Mouse (Mus musculus): ENCODE measurements around the gene Aacs. TPM values are rescaled to one million over a fixed set of nuclear protein-coding genes. Genes with fewer than 3 reads are reported as not detected.

The Aacs gene
- polyA plus RNA-seq, 1 experiment from 2014 or later: 40.7 TPM

- Histone ChIP-seq H3K4me3 (replicated peaks) (no peak overlapping the region), H3K4me1 (peaks cover 14% of the 10 kb centered on the region), H3K27me3 (no peaks in the 10 kb centered on the region), H3K9ac (no peak overlapping the region), H3K4me2 (no peak overlapping the region), H3K27ac (no peak overlapping the region), H3K36me3 (peaks cover 22% of the 10 kb centered on the region), H3K9me3 (replicated peaks) (no peaks in the 10 kb centered on the region)
- WGBS: 88% methylated on average over 6 of the region's 6 CpGs
- ATAC-seq (replicated peaks; ENCODE audit: low FRiP score): no peak
Measured at GRCm38 (mm10) chr5:125501505-125501904, 25.9 kb downstream of the Aacs start.

DNA sequence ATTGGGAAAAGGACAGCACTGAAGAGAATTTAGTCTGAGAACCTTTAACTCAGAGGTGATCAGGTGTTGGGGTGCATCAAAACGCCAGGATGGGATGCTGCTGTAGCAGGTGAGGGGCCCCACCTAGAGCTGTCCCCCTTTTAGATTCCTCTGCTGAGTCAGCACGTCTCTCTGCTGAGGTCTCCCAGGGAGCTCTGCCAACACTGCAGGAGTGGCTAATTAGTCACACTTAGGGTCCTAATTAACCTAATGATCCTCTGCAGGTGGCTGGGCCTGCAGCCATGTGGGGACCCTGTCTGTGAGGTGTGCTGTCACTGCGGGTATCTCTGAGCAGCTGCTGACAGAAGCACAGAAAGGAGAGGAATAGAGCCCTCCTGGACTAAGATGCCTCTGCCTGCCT, 26.6 kb downstream of the Aacs start:
- Histone ChIP-seq H3K36me3 (peaks cover 26% of the 10 kb centered on the region), H3K4me3 (replicated peaks) (no peak overlapping the region), H3K27ac (no peak overlapping the region), H3K9me3 (replicated peaks) (no peaks in the 10 kb centered on the region), H3K9ac (no peak overlapping the region), H3K4me2 (no peak overlapping the region), H3K27me3 (no peaks in the 10 kb centered on the region), H3K4me1 (peaks cover 18% of the 10 kb centered on the region)
- no peak for ATAC-seq (replicated peaks; ENCODE audit: low FRiP score)
- 48% methylated on average over 3 of the region's 3 CpGs for WGBS

DNA sequence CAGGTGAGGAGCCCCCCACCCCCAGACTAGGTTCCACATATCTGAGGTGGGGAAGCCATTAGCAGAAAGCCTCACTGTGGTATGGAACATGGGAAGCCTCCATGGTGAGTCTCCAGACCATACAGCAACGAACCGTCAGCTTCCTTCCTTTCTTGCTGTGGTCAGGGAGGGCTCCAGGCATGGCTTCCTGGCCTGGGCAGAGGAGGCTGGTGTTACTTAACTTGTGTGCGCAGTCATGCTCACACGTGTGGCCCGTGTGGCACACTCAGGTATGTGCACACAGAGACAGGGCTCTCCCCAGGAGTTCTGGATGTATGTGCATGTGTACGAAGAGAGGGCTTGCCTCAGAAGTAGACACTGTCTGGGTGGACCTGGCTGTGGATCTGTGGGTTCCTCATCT, 28.0 kb downstream of the Aacs start:
- Histone ChIP-seq H3K4me1 (peaks cover 18% of the 10 kb centered on the region), H3K4me3 (replicated peaks) (no peak overlapping the region), H3K36me3 (peaks cover 38% of the 10 kb centered on the region), H3K27ac (no peak overlapping the region), H3K9ac (no peak overlapping the region), H3K4me2 (no peak overlapping the region), H3K27me3 (no peaks in the 10 kb centered on the region), H3K9me3 (replicated peaks) (no peaks in the 10 kb centered on the region)
- ATAC-seq (replicated peaks; ENCODE audit: low FRiP score): no peak
- 94% methylated on average over 6 of the region's 6 CpGs for WGBS

- no peaks in the 10 kb centered on the region for H3K27me3 ChIP-seq
- no peak for ATAC-seq (replicated peaks; ENCODE audit: low FRiP score)
- peaks cover 18% of the 10 kb centered on the region for H3K4me1 ChIP-seq
- 37% methylated on average over 11 of the region's 11 CpGs for WGBS
- no peak overlapping the region for H3K4me3 ChIP-seq (replicated peaks)
- no peak overlapping the region for H3K9ac ChIP-seq
- H3K27ac ChIP-seq: peak overlapping the region; percentile 71
- no peak overlapping the region for H3K4me2 ChIP-seq
- H3K9me3 ChIP-seq (replicated peaks): no peaks in the 10 kb centered on the region
- H3K36me3 ChIP-seq: peaks cover 48% of the 10 kb centered on the region
Measured at GRCm38 (mm10) chr5:125504692-125505091, 29.1 kb downstream of the Aacs start.

GRCm38 (mm10) chr5:125505968-125506367, 30.4 kb downstream of the Aacs start:
- Histone ChIP-seq H3K36me3 (peaks cover 53% of the 10 kb centered on the region), H3K4me1 (peaks cover 18% of the 10 kb centered on the region), H3K4me3 (replicated peaks) (no peak overlapping the region), H3K27me3 (no peaks in the 10 kb centered on the region), H3K9ac (no peak overlapping the region), H3K27ac (peak overlapping the region; percentile 5; the same call in 1 of the 2 replicates), H3K4me2 (no peak overlapping the region), H3K9me3 (replicated peaks) (no peaks in the 10 kb centered on the region)
- no peak for ATAC-seq (replicated peaks; ENCODE audit: low FRiP score)
- 70% methylated on average over 15 of the region's 15 CpGs for WGBS

DNA sequence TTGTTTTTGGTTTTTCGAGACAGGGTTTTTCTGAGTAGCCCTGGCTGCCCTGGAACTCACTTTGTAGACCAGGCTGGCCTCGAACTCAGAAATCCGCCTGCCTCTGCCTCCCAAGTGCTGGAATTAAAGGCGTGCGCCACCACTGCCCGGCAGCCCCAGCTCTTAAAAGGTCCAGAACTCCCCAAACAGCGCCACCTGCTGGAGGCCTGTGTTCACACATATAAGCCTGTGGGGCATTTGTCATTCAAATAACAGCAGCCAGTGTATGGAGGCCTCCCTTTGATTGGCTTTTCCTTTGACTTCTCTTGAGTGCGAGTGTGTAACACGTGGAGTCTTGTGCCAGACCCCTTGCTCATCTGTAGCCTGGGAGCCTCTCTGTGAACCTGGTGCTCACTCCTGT, 32.0 kb downstream of the Aacs start:
- H3K4me2 ChIP-seq: no peak overlapping the region
- H3K27me3 ChIP-seq: no peaks in the 10 kb centered on the region
- peaks cover 18% of the 10 kb centered on the region for H3K4me1 ChIP-seq
- ATAC-seq (replicated peaks; ENCODE audit: low FRiP score): no peak
- no peaks in the 10 kb centered on the region for H3K9me3 ChIP-seq (replicated peaks)
- H3K27ac ChIP-seq: no peak overlapping the region
- peaks cover 69% of the 10 kb centered on the region for H3K36me3 ChIP-seq
- H3K9ac ChIP-seq: no peak overlapping the region
- WGBS: 90% methylated on average over 9 of the region's 9 CpGs
- H3K4me3 ChIP-seq (replicated peaks): no peak overlapping the region

DNA sequence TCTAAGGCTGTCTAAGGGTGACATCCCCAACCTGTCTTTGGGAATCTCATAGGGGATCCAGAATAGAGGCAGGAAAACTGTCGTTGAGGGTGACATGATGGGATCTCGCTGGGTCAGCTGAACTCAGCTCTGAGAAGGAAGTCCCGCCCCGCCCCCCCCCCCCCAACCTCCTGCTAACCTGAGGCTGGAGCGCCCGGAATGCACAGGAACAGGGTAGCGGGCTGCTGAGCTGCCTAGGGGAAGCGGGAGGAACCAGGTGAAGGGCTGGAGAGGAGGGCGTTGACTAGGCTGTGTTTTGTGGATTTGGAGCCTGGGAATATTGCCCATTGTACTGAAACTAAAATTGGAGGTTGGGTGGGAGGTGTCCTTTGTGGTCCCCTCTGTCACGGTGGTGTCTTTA, 32.4 kb downstream of the Aacs start:
- Histone ChIP-seq H3K27me3 (no peaks in the 10 kb centered on the region), H3K4me2 (no peak overlapping the region), H3K9me3 (replicated peaks) (no peaks in the 10 kb centered on the region), H3K9ac (no peak overlapping the region), H3K27ac (no peak overlapping the region), H3K36me3 (peaks cover 74% of the 10 kb centered on the region), H3K4me3 (replicated peaks) (no peak overlapping the region), H3K4me1 (peaks cover 18% of the 10 kb centered on the region)
- no peak for ATAC-seq (replicated peaks; ENCODE audit: low FRiP score)
- 91% methylated on average over 10 of the region's 10 CpGs for WGBS

DNA sequence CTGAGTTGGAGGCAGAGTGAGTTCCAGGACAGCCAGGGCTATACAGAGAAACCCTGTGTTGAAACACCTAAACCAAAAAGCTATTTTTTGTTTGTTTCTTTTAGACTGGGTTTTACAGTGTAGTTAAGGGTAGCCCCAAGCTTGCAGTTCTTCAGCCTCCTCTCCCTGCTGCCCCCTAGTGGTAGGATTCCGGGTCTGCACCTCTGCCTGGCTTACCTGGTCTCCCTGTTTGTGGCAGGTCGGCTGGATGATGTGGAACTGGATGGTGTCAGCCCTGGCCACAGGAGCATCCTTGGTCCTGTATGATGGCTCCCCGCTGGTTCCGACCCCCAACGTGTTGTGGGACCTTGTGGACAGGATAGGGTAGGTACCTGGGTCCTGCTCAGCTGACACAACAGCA, 33.9 kb downstream of the Aacs start:
- no peak overlapping the region for H3K27ac ChIP-seq
- H3K27me3 ChIP-seq: no peaks in the 10 kb centered on the region
- no peak overlapping the region for H3K4me2 ChIP-seq
- no peak overlapping the region for H3K4me3 ChIP-seq (replicated peaks)
- H3K4me1 ChIP-seq: peaks cover 15% of the 10 kb centered on the region
- no peak for ATAC-seq (replicated peaks; ENCODE audit: low FRiP score)
- 52% methylated on average over 5 of the region's 5 CpGs for WGBS
- peaks cover 79% of the 10 kb centered on the region for H3K36me3 ChIP-seq
- no peaks in the 10 kb centered on the region for H3K9me3 ChIP-seq (replicated peaks)
- H3K9ac ChIP-seq: no peak overlapping the region

DNA sequence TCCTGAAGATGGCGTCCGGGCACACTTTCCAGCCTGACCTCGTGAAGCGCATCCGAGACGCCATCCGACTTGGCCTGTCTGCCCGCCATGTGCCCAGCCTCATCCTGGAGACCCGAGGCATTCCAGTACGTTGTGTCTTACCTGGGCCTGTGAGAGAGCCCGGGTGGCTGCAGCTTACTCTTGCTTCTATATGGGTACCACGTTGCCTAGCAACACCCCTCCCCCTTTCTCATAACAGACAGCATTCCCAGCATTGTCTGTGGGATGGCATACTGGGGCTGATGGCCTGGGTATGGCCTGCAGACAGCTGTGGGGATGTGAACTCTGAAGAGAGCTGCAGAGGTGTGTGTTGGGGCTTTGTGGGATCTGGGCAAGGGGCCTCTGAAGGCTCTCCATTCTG, 39.4 kb downstream of the Aacs start:
- no peak overlapping the region for H3K27ac ChIP-seq
- H3K4me2 ChIP-seq: no peak overlapping the region
- no peak overlapping the region for H3K9ac ChIP-seq
- ATAC-seq (replicated peaks; ENCODE audit: low FRiP score): no peak
- no peaks in the 10 kb centered on the region for H3K27me3 ChIP-seq
- H3K36me3 ChIP-seq: peaks cover 76% of the 10 kb centered on the region
- no peak overlapping the region for H3K4me3 ChIP-seq (replicated peaks)
- H3K4me1 ChIP-seq: no peaks in the 10 kb centered on the region
- no peaks in the 10 kb centered on the region for H3K9me3 ChIP-seq (replicated peaks)
- WGBS: 92% methylated on average over 12 of the region's 12 CpGs

- H3K9ac ChIP-seq: no peak overlapping the region
- ATAC-seq (replicated peaks; ENCODE audit: low FRiP score): no peak
Measured at GRCm38 (mm10) chr5:125518640-125519039, 43.0 kb downstream of the Aacs start.

GRCm38 (mm10) chr5:125520930-125521590, 45.4 kb downstream of the Aacs start:
- no peak for ATAC-seq (replicated peaks; ENCODE audit: low FRiP score)
- 21% methylated on average over 15 of the region's 15 CpGs for WGBS
- Histone ChIP-seq H3K27ac (no peak overlapping the region), H3K9me3 (replicated peaks) (no peaks in the 10 kb centered on the region), H3K4me3 (replicated peaks) (no peak overlapping the region), H3K36me3 (peaks cover 16% of the 10 kb centered on the region), H3K9ac (no peak overlapping the region), H3K4me2 (no peak overlapping the region), H3K27me3 (no peaks in the 10 kb centered on the region), H3K4me1 (no peaks in the 10 kb centered on the region)

More at GRCm38 (mm10) chr5:125518640-125519039, 43.0 kb downstream of the Aacs start:
- Histone ChIP-seq H3K4me2 (no peak overlapping the region), H3K4me1 (no peaks in the 10 kb centered on the region), H3K27ac (no peak overlapping the region), H3K27me3 (no peaks in the 10 kb centered on the region), H3K4me3 (replicated peaks) (no peak overlapping the region), H3K36me3 (peaks cover 40% of the 10 kb centered on the region), H3K9me3 (replicated peaks) (no peaks in the 10 kb centered on the region)
- 62% methylated on average over 5 of the region's 5 CpGs for WGBS

GRCm38 (mm10) chr5:125523361-125523760, 47.7 kb downstream of the Aacs start:
- WGBS: 72% methylated on average over 2 of the region's 2 CpGs
- Histone ChIP-seq H3K27me3 (peaks cover 4% of the 10 kb centered on the region), H3K4me3 (replicated peaks) (no peak overlapping the region), H3K9me3 (replicated peaks) (peaks cover 3% of the 10 kb centered on the region; the same call in 1 of the 2 replicates), H3K4me1 (no peaks in the 10 kb centered on the region), H3K27ac (no peak overlapping the region), H3K4me2 (no peak overlapping the region), H3K36me3 (no peaks in the 10 kb centered on the region), H3K9ac (no peak overlapping the region)
- no peak for ATAC-seq (replicated peaks; ENCODE audit: low FRiP score)

GRCm38 (mm10) chr5:125525516-125525915, 49.9 kb downstream of the Aacs start:
- WGBS: 65% methylated on average over 5 of the region's 5 CpGs
- Histone ChIP-seq H3K4me3 (replicated peaks) (no peak overlapping the region), H3K9ac (no peak overlapping the region), H3K36me3 (no peaks in the 10 kb centered on the region), H3K27ac (no peak overlapping the region), H3K4me2 (no peak overlapping the region), H3K4me1 (no peaks in the 10 kb centered on the region), H3K9me3 (replicated peaks) (peaks cover 3% of the 10 kb centered on the region; the same call in 1 of the 2 replicates), H3K27me3 (peaks cover 22% of the 10 kb centered on the region)
- ATAC-seq (replicated peaks; ENCODE audit: low FRiP score): no peak
